Mouse (Mus musculus): ENCODE data around the gene Guk1. TPM values are rescaled to one million over a fixed set of nuclear protein-coding genes. Genes with fewer than 3 reads are reported as not detected.
A peak's percentile ranks its signal among the peaks of the same experiment; 100 is the strongest.

The Guk1 gene
- polyA plus RNA-seq, 1 experiment from 2014 or later: 232 TPM

DNA sequence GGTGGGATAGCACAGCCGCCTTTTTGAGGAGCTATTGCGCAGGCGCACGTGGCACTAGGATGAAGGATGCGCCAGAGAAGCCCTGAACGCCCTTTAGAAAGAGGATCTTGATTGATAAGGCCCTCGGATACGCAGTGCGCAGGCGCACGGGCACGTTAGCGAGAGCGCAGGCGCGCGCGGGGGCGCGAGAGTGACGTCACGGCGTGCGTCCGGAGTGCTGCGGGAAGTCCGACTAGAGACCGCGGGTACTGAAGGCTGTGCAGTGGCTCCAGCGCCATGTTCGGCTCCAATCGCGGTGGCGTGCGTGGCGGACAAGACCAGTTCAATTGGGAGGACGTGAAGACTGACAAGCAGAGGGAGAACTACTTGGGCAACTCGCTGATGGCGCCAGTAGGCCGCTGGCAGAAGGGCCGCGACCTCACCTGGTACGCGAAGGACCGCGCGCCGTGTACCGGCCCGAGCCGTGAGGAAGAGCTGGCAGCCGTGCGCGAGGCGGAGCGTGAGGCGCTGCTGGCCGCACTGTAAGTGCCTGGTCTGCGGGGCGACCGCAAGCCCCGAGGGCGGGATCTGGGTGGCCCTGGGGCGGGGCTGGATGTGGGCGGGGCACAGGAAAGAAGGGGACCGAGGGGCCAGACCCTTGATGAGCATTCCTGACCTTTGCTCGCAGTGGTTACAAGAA lies 16.3 kb upstream of the Guk1 start, which contains the start of gene 2310033P09Rik:
TSS of gene 2310033P09Rik (plus strand) at position 169 of the 679 bp plus-strand sequence.
- H3K4me1 ChIP-seq: peaks cover 18% of the 10 kb centered on the region
- H3K4me3 ChIP-seq: peak within 1 kb of the TSS; percentile 86
- H3K4me2 ChIP-seq: peak within 1 kb of the TSS; percentile 90
- no peaks in the 10 kb centered on the region for H3K27me3 ChIP-seq (replicated peaks)
- H3K9me3 ChIP-seq: no peaks in the 10 kb centered on the region
- under 1% methylated on average over 60 of the region's 67 CpGs for WGBS
- peak within 1 kb of the TSS; percentile 75 for H3K9ac ChIP-seq
- peak; percentile 90 for ATAC-seq (replicated peaks)
- H3K36me3 ChIP-seq (replicated peaks): peaks cover 19% of the 10 kb centered on the region; the same call in 1 of the 2 replicates
- H3K27ac ChIP-seq: peak within 1 kb of the TSS; percentile 86

DNA sequence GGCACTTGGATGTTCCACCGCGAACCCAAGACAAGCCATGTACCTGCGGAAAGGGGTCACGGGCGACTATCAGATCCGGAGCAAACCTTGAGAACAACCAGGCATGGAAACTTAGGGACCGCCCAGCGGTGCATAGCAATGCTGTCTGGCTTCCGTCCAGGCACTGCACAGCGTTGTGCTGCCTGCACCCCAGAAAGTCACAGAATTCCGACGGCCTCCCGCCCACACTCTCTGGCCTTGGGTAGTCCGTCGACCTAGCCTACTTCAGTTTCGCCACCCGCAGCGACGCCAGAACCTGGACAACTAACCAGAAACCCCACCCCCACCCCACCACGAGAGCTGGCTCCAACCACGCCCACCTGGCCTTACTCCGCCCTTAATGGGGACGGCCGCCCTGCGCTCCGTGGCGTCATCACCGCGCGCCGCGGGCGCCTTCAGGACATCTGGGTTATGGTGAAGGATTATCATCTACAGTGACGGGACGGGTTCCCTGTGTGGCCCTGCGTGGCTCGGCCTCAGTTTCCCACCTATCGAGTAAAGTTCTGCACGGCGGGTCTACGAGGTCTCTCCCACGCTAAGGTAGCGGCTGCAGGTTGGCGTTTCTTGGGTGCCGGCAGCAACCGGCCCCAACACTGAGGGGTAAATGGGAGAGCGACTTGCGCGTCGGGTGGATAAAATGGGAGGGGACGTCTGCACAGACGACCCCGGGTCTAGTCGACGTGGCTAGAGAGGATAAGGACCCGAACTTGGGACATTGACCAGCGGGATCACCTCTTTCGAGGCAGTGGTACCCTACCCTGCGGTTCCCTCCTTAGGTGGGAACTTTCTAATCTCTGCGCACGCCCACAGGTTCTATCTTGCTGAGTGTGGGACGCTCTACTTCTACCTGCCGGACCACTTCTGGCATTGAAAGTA lies 10.3 kb upstream of the Guk1 start, which contains the start of gene Mrpl55:
TSS of gene Mrpl55 (plus strand) at position 406 of the 915 bp plus-strand sequence.
- peaks cover 3% of the 10 kb centered on the region; the same call in 1 of the 2 replicates for H3K36me3 ChIP-seq (replicated peaks)
- peak within 1 kb of the TSS; percentile 90 for H3K4me2 ChIP-seq
- H3K4me3 ChIP-seq: peak within 1 kb of the TSS; percentile 70
- peak within 1 kb of the TSS; percentile 72 for H3K9ac ChIP-seq
- peaks cover 17% of the 10 kb centered on the region for H3K4me1 ChIP-seq
- peak within 1 kb of the TSS; percentile 68 for H3K27ac ChIP-seq
- H3K27me3 ChIP-seq (replicated peaks): no peaks in the 10 kb centered on the region
- H3K9me3 ChIP-seq: no peaks in the 10 kb centered on the region
- peak; percentile 92 for ATAC-seq (replicated peaks)
- under 1% methylated on average over 63 of the region's 63 CpGs for WGBS

DNA sequence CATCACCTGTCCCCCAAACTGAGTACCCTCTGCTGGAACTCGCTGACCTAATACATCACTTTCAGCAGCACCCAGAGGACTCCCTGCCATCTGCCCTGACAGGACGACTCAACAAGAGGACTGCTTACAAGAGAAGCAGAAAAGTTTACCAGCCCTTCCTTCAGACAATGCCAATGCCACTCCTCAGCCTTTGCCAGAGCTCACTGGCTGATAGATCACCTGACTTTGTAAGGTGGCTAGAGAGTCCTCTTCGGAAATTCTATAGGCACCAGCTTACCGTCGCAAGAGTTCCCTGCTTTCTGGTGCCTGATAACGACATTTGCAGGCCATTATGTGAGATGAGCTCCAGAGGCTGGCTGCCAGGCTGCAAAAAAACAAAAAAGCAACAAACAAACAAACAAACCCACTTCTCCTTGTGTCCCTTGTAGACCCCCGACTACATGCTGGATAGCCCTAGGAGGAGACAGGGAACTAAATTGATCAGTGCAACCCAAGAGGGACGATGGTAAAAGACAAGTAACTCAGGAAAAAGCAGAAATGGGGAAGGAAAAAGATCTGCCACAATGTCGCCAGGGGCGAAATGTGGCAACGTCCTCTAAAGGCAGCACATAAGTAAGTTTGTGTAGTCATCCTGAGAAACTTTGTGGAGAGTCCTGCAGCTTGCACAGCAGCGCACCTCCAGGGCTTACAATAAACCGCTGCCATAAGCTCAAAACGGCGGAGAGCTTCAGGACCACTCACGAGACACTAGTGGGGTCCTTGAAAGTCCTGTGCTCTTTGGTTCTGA lies 9.4 kb upstream of the Guk1 start:
- Histone ChIP-seq H3K9me3 (no peaks in the 10 kb centered on the region), H3K27me3 (replicated peaks) (no peaks in the 10 kb centered on the region), H3K4me2 (peak overlapping the region; percentile 90), H3K27ac (peak overlapping the region; percentile 68), H3K4me3 (peak overlapping the region; percentile 70), H3K4me1 (peaks cover 16% of the 10 kb centered on the region), H3K36me3 (replicated peaks) (no peaks in the 10 kb centered on the region; the same call in 1 of the 2 replicates), H3K9ac (peak overlapping the region; percentile 72; the same call in 1 of the 2 replicates)
- ATAC-seq (replicated peaks): peak; percentile 2; the same call in 1 of the 2 replicates
- WGBS: 38% methylated on average over 16 of the region's 16 CpGs

- H3K4me2 ChIP-seq: no peak overlapping the region
Measured at GRCm38 (mm10) chr11:59196230-59196629, 4.2 kb upstream of the Guk1 start.

DNA sequence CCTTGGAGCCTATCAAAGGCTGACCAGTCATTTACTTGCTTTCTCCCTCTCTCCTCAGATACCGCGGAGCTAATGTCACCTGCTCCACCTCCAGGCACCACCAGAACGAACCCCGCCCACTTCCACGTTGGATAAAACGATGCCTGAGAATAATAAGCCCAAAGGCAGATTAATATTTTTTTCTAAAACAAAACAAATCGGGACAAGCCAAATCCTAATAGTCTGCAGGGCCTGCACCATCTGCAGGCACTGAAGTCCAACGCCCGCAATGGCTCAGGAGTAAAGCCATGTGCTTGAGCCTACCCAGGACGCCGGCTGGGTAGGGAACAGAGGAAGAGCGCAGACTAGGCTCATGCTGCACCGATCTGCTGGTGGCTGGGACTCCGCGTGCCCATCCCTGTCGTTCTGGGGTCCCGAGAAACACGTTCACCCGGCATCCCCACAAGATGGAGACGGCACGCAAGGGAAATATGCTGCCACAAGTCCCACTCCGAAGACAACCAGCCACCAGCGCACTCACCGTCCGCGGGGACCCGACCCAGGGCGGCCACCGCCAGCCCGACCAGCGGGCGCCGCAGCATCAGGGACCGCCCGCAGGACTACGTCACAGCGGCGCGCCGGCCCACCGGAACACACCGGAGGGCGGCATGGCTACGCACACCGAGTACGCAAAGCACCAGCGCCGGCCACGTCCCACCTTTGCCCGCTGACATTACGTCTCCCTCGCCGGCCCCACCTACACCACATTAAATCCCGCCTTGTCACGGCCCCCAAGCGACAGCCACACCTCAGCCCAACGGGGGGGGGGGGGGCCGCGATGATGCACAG lies 567 bp downstream of the Guk1 start:
- Histone ChIP-seq H3K27me3 (replicated peaks) (no peaks in the 10 kb centered on the region), H3K27ac (peak overlapping the region; percentile 93), H3K9me3 (no peaks in the 10 kb centered on the region), H3K4me2 (peak overlapping the region; percentile 77), H3K9ac (peak overlapping the region; percentile 80), H3K4me1 (peaks cover 29% of the 10 kb centered on the region), H3K4me3 (peak overlapping the region; percentile 82), H3K36me3 (replicated peaks) (no peaks in the 10 kb centered on the region; the same call in 1 of the 2 replicates)
- WGBS: under 1% methylated on average over 56 of the region's 59 CpGs
- peak; percentile 95 for ATAC-seq (replicated peaks)

More at GRCm38 (mm10) chr11:59196230-59196629, 4.2 kb upstream of the Guk1 start:
- H3K4me3 ChIP-seq: no peak overlapping the region
- H3K9me3 ChIP-seq: no peaks in the 10 kb centered on the region
- ATAC-seq (replicated peaks): no peak
- no peaks in the 10 kb centered on the region for H3K36me3 ChIP-seq (replicated peaks)
- no peaks in the 10 kb centered on the region for H3K27me3 ChIP-seq (replicated peaks)
- H3K27ac ChIP-seq: no peak overlapping the region
- H3K9ac ChIP-seq: no peak overlapping the region
- H3K4me1 ChIP-seq: peaks cover 5% of the 10 kb centered on the region

DNA sequence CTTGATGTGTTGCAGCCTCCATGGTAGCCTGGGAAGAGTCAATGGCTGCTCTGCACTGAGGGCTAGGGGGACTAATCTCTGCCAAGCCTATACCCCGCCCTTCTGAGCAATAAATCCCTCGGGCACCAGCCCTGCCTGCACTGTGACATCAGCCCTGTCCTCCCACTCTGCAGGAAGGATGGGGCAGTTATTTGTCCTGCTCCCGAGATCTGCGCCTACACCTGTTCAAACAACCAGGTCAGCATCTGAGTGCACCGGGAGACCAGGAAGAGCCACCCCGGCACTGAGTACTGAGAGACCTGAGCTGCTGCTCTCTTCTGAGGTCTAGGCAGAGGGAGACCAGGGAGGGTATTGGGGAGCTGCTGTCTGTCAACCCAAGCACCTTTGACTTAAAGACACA lies 4.3 kb downstream of the Guk1 start:
- Histone ChIP-seq H3K9me3 (no peaks in the 10 kb centered on the region), H3K9ac (no peak overlapping the region), H3K4me3 (no peak overlapping the region), H3K27ac (no peak overlapping the region), H3K36me3 (replicated peaks) (peaks cover 18% of the 10 kb centered on the region; the same call in 1 of the 2 replicates), H3K4me1 (peaks cover 29% of the 10 kb centered on the region), H3K27me3 (replicated peaks) (no peaks in the 10 kb centered on the region), H3K4me2 (no peak overlapping the region)
- WGBS: 92% methylated on average over 6 of the region's 6 CpGs
- no peak for ATAC-seq (replicated peaks)

DNA sequence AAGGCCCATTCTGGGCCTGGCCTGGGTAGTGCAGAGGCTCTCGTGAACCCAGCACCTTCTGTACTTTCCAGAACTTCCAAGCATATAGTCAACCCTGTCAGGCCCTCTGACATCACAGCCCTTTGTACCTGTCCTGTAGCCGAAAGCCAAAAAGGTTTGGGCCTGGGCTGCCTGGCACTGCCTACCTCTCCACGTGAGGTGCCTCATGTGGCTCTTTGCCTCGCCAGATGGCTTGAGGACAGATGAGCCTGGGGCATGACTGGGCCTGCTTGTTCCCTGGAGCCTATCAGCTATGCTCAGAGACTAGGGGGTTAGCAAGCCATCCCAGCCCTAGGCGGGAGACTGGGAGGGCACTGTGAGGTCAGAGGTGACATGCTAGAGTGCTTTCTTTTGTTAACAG lies 6.5 kb downstream of the Guk1 start:
- 85% methylated on average over 5 of the region's 5 CpGs for WGBS
- ATAC-seq (replicated peaks): no peak
- H3K36me3 ChIP-seq (replicated peaks): peaks cover 18% of the 10 kb centered on the region; the same call in 1 of the 2 replicates
- H3K9ac ChIP-seq: no peak overlapping the region
- no peak overlapping the region for H3K27ac ChIP-seq
- H3K9me3 ChIP-seq: no peaks in the 10 kb centered on the region
- H3K4me3 ChIP-seq: no peak overlapping the region
- no peaks in the 10 kb centered on the region for H3K27me3 ChIP-seq (replicated peaks)
- H3K4me1 ChIP-seq: peaks cover 22% of the 10 kb centered on the region
- no peak overlapping the region for H3K4me2 ChIP-seq

- Histone ChIP-seq H3K9ac (no peak overlapping the region), H3K27me3 (replicated peaks) (peaks cover 8% of the 10 kb centered on the region), H3K9me3 (no peaks in the 10 kb centered on the region), H3K4me2 (no peak overlapping the region), H3K4me3 (no peak overlapping the region), H3K36me3 (replicated peaks) (peaks cover 18% of the 10 kb centered on the region; the same call in 1 of the 2 replicates), H3K4me1 (peaks cover 6% of the 10 kb centered on the region; the same call in 1 of the 2 replicates), H3K27ac (no peak overlapping the region)
- ATAC-seq (replicated peaks): no peak
- 38% methylated on average over 3 of the region's 3 CpGs for WGBS
Measured at GRCm38 (mm10) chr11:59183821-59184220, 8.2 kb downstream of the Guk1 start.

DNA sequence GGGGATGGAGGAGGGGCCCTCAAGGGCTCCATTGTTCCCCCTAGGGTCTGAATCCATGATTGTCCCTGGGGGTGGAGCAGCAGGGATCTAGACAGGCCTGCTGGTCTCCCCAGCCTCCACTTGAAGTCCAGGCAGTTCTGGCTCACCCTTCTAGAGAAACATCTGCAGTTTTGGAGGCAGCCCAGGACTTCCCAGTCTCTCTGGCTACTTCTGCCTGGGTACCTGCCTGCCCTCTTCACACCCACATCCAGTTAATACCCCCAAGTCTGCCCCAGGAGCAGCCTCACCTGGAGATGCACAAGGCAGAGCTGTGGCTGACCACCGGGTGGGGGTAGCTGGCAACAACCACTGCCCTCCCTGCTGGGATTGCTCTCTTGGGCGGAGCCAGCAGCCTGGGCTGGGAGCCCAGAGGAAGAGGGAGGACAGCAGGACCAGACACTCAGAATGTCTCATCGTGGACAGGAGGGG lies 9.1 kb downstream of the Guk1 start, which contains the start of gene Gjc2:
TSS of gene Gjc2 (minus strand) at position 350 of the 468 bp plus-strand sequence.
- ATAC-seq (replicated peaks): no peak
- Histone ChIP-seq H3K4me1 (no peaks in the 10 kb centered on the region), H3K36me3 (replicated peaks) (peaks cover 18% of the 10 kb centered on the region; the same call in 1 of the 2 replicates), H3K4me3 (no peak within 1 kb of the TSS), H3K27me3 (replicated peaks) (peaks cover 18% of the 10 kb centered on the region), H3K9ac (no peak within 1 kb of the TSS), H3K9me3 (no peaks in the 10 kb centered on the region), H3K27ac (no peak within 1 kb of the TSS), H3K4me2 (no peak within 1 kb of the TSS)
- WGBS: 24% methylated on average over 3 of the region's 3 CpGs

DNA sequence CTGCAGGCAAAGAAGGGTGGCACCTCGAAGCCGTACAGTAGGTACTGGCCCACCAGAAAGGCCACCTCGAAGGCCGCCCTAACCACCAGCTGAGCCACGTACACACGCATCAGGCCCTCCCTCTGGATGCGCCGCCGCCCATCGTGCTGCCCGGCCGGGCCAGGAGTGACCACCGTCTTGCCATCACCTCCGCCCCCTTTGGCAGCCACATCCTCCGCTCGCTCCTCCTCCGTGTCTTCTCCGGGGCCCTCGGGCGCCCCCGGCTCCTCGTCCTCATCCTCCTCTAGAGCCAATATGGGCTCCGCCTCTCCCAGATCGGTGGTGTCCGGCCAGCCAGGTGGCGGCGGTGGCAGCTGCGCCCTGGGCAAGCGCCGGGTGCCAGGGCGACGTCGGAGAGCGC lies 15.1 kb downstream of the Guk1 start:
- no peak for ATAC-seq (replicated peaks)
- H3K27me3 ChIP-seq (replicated peaks): peaks cover 56% of the 10 kb centered on the region
- H3K4me1 ChIP-seq: no peaks in the 10 kb centered on the region
- WGBS: 11% methylated on average over 34 of the region's 34 CpGs
- no peak overlapping the region for H3K4me2 ChIP-seq
- H3K9ac ChIP-seq: no peak overlapping the region
- H3K9me3 ChIP-seq: no peaks in the 10 kb centered on the region
- no peaks in the 10 kb centered on the region for H3K36me3 ChIP-seq (replicated peaks)
- no peak overlapping the region for H3K27ac ChIP-seq
- H3K4me3 ChIP-seq: no peak overlapping the region

GRCm38 (mm10) chr11:59176475-59176874 lies 15.5 kb downstream of the Guk1 start:
- no peak overlapping the region for H3K4me2 ChIP-seq
- H3K4me3 ChIP-seq: 0 out of 2 replicates have a peak overlapping the region, but pooled peaks have one; percentile 4
- H3K9ac ChIP-seq: no peak overlapping the region
- ATAC-seq (replicated peaks): no peak
- H3K4me1 ChIP-seq: no peaks in the 10 kb centered on the region
- no peak overlapping the region for H3K27ac ChIP-seq
- no peaks in the 10 kb centered on the region for H3K36me3 ChIP-seq (replicated peaks)
- WGBS: 3% methylated on average over 48 of the region's 48 CpGs
- no peaks in the 10 kb centered on the region for H3K9me3 ChIP-seq
- peaks cover 56% of the 10 kb centered on the region for H3K27me3 ChIP-seq (replicated peaks)
